Mouse (Mus musculus): ENCODE results near the gene Papss2. TPM values are rescaled to one million over a fixed set of nuclear protein-coding genes. Genes with fewer than 3 reads are reported as not detected.

The Papss2 gene
- total RNA-seq, 2 experiments from 2014 or later, result 14.7 to 15.1 TPM

DNA sequence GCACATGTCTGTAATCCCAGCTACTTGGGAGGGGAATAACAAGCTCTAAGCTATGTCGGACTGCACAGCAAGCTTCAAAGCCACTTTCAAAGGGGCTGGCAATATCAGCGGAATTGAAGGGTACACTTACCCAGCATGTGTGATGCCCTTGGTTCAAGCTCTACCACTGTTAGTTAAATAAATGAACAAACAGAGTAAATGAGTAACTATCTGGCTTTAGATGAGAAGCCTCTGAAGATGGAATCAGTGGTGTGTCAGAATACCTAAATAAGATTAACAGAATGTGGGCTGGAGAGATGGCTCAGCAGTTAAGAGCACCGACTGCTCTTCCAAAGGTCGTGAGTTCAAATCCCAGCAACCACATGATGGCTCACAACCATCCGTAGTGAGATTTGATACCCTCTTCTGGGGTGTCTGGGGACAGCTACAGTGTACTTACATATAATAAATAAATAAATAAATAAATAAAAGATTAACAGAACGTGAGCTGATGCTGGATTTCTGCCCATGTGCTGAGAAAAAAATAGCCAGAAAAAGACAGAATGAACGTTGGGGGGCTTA is 33.1 kb downstream of the Papss2 start:
- no peak overlapping the region for H3K4me3 ChIP-seq
- H3K27ac ChIP-seq, result no peak overlapping the region
- TF ChIP-seq CTCF (conservative IDR thresholded peaks at IDR 0.05), result no peak
- no peak for DNase-seq (ENCODE audit: low spot score in 2 of 2)

DNA sequence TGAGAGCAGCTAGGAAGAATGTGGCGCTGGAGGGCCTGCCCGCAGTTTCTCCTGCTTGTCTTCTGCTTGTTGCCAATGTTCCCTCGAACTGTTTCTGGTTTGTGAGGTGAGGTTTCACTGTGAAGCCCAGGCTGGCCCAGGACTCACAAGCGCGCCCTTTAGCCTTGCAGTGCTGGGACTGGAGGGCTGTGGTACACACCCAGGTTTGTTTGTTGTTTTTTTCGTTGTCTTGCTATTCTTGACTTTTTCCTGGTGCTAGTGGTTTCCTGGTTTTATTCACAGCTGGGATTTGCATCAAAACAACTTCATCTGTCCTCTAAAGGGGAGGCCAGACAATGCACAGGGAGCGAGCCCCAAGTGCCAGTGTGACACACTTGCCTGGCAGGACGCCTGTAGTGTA is 39.3 kb downstream of the Papss2 start:
- no peak overlapping the region for H3K27ac ChIP-seq
- no peak for DNase-seq (ENCODE audit: low spot score in 2 of 2)
- no peak overlapping the region for H3K4me3 ChIP-seq
- no peak for TF ChIP-seq CTCF (conservative IDR thresholded peaks at IDR 0.05)

DNA sequence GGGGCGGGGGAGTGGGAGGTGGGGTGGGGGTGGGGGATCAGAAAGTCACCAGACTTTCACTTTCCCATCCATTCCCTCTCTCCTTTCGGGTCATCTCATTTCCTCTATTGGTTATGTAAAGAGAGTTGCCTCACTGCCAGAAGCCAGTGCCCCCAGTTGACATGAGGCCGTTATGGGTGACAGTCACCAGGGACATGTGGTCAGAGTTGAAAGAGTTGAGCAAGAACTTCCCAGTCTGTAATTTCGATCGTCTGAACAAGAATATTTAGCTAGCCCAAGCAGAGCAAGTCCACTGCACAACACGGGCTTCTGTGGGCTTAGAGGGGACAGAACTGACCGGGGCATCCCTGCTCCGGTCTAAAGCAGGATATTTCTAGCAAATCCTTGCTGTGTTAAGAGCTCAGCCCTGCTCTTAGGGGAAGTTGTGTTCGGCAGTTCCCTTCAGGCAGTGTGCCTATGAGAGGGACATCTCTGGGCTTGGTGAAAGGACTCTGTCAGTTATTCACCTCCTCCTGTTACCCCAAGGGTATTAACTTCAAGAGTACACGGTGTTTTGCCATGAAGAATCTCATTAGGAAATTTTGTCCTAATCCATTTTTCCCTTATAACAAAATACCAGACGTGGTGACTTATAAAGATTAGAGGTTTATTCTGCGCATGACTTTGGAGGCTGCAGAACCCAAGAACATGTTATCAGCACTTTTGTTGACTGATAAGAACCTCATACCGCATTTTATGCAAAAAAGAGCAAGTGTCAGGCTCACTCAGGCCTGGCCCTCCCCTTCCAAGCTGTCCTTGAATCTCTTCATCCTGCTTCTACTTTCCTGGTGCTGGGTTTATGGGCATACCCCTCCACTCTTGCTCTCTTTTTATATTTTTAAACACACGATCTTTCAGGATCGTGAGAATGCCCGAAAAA is 42.0 kb downstream of the Papss2 start:
- Histone ChIP-seq H3K27ac (no peak overlapping the region), H3K4me3 (no peak overlapping the region)
- DNase-seq (ENCODE audit: low spot score in 2 of 2), result no peak
- TF ChIP-seq CTCF (conservative IDR thresholded peaks at IDR 0.05), result no peak

DNA sequence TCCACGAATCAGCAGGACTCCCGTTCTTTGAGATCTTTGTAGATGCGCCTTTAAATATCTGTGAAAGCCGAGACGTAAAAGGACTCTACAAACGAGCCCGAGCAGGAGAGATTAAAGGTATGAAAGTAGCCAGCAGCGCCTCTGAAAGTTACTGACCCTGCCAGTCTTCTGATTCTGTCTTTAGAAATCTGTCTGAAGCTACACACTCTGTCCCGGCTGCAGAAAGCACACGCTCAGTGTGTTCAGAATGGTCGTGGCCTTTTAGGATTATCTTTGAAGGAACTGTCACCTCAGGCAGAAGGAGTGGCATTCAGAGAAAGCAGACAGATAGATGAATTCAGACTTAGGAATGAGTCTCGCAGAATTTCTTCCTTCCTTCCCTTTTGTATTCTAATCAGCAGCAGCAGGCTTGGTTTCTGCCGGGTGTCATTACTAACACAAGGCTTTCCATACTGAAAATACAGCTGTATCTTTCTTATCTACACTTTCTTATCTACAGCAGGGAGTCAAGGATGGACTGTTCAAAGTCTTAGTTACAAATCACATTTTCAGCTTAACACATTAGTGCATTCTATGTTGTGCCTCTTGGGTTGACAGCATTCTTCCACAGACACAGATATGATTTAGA is 42.8 kb downstream of the Papss2 start:
- Histone ChIP-seq H3K27ac (no peak overlapping the region), H3K4me3 (no peak overlapping the region)
- no peak for DNase-seq (ENCODE audit: low spot score in 2 of 2)
- no peak for TF ChIP-seq CTCF (conservative IDR thresholded peaks at IDR 0.05)

DNA sequence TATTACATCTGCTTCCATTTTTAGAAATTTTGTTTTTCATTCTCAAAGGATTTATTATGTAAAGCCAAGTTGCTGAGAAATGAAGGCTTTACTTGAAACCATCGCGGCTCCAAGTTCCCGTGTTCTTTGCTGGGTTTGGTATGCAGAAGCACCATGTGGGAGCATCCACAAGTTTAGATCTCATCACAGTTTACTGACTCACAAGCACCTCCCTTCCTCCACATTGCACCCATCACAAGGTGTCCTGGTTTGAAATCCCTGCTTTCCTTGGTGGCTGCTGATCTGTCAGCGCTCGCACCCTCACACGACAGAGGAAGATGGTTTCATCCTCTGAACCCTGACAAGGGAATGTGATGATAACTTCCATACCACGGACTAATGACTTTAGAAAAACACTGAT is 45.9 kb downstream of the Papss2 start:
- H3K27ac ChIP-seq, result no peak overlapping the region
- no peak overlapping the region for H3K4me3 ChIP-seq
- TF ChIP-seq CTCF (conservative IDR thresholded peaks at IDR 0.05), result no peak
- no peak for DNase-seq (ENCODE audit: low spot score in 2 of 2)

DNA sequence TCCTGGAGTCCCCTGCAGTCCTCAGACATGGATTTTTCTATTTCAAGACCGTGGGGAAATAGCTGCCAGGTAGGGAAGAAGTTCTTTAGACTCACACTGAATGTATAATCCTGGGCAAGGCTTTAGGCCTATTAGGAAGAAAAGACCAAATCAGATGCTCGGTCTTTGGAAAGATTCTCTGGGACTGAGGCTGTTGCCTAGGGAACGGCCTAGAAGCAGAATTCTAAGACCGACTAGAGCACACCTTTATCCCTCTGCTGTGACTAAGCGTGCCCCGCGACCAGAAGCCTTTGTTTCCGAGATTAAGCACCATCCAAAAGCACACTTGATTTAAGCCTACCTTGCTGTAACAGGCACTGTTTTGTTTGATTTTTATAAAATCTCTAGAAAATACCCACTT is 46.4 kb downstream of the Papss2 start:
- no peak overlapping the region for H3K4me3 ChIP-seq
- no peak for TF ChIP-seq CTCF (conservative IDR thresholded peaks at IDR 0.05)
- H3K27ac ChIP-seq, result no peak overlapping the region
- DNase-seq (ENCODE audit: low spot score in 2 of 2), result no peak

DNA sequence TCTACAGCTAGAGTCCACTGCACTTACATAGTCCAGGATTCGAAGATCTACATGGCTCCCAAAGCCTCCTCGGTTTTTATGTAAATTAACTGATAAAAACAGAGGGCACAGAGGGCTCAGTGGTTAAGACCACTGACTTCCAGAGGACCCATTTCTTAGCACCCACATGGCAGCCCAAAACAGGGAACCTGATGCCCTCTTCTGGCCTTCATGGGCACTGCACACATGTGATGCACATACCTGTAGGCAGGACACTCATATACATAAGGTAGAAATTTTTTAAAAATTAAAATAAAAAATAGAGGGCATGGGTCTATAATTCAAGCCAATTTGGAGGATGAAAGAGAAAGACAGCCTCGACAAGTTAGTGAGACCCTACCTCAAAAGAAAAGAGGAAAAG is 48.1 kb downstream of the Papss2 start:
- no peak overlapping the region for H3K4me3 ChIP-seq
- DNase-seq (ENCODE audit: low spot score in 2 of 2), result no peak
- H3K27ac ChIP-seq, result no peak overlapping the region
- peak; percentile 26; the same call in 1 of the 2 replicates for TF ChIP-seq CTCF (conservative IDR thresholded peaks at IDR 0.05)

DNA sequence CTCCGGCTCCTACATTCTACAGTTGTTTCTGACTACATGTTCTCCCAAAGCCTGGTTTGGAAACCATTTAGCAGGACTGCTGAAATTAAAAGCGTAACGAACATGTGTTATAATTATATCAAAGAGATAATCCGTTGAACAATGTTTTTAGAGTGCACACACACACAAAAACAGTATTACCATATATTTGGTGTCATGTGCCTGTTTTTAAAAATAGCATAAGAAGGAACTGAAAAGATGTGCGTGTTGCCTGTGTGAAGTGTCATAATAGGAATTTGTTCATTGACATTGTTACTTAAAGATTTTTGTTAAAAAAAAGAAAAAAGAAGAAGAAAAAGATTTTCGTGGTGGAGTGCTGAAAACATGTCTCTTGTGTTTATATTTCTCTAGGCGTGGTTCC is 50.3 kb downstream of the Papss2 start:
- no peak for DNase-seq (ENCODE audit: low spot score in 2 of 2)
- Histone ChIP-seq H3K27ac (no peak overlapping the region), H3K4me3 (no peak overlapping the region)
- TF ChIP-seq CTCF (conservative IDR thresholded peaks at IDR 0.05), result no peak

DNA sequence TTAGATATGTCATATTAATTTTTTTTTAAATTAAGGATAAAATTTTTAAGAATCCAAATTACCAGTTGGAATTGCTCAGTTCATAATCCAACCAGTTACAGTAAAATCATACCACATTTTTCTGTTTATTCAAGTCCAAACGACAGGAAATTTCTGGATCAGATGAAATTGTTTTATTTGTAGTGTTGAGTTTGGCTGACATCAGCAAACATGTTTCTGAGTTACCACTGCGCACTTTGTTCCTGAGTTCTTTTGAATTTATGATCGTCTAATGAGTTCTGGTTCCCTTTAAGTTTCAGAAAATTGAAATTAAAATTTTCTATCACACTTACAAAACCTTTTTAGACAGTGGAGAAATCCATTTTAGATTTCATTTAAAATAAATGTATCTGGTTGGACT is 50.8 kb downstream of the Papss2 start:
- H3K27ac ChIP-seq, result no peak overlapping the region
- no peak overlapping the region for H3K4me3 ChIP-seq
- TF ChIP-seq CTCF (conservative IDR thresholded peaks at IDR 0.05), result no peak
- no peak for DNase-seq (ENCODE audit: low spot score in 2 of 2)

DNA sequence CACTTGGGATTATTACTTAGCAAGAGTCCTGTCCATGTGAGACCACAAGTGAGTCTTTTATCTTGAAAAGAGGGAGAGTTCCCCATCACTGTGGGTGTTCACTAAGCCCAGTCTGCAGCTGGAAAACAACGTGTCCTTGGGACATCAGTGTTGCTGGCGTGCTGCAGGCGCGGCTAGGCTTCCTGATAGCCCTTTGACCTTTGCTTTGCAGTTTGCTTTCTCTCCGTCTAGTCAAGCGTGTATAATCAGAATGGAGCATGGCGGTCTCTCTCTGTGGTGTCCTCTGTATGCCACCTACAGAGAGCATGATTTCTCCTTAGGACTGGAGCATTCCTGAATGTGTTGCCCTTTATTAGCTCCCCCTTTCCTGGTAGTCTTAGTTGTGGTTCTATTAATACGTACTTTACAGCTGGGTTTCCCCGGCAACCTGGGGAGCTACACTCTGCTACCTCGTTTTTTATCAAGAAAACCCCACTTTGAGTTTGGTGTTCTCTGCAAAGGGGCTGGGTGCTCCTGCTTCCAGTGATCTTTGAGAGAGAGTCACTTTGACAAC is 52.5 kb downstream of the Papss2 start:
- Histone ChIP-seq H3K4me3 (no peak overlapping the region), H3K27ac (peak overlapping the region; percentile 61; the same call in 1 of the 2 replicates)
- DNase-seq (ENCODE audit: low spot score in 2 of 2), result no peak
- no peak for TF ChIP-seq CTCF (conservative IDR thresholded peaks at IDR 0.05)

DNA sequence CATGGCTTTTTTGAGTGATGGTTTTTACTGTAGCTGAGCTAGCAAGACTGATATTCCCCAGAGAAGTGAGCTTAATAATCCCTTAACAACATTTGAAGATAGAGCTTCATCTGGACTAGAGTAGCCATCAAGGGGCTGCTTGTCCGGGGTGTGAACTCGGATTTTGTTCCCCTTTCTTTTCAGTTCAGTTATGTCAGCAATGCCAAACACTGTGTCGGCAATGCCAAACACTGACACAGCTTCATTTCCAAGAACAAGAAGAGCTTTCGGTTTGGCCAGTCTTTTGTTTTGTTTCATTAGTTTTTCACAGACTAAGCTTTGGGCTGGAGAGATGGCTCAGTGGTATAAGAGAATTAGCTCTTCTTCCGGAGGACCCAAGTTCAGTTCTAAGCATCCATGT is 55.5 kb downstream of the Papss2 start:
- TF ChIP-seq CTCF (conservative IDR thresholded peaks at IDR 0.05), result no peak
- Histone ChIP-seq H3K4me3 (no peak overlapping the region), H3K27ac (no peak overlapping the region)
- no peak for DNase-seq (ENCODE audit: low spot score in 2 of 2)

DNA sequence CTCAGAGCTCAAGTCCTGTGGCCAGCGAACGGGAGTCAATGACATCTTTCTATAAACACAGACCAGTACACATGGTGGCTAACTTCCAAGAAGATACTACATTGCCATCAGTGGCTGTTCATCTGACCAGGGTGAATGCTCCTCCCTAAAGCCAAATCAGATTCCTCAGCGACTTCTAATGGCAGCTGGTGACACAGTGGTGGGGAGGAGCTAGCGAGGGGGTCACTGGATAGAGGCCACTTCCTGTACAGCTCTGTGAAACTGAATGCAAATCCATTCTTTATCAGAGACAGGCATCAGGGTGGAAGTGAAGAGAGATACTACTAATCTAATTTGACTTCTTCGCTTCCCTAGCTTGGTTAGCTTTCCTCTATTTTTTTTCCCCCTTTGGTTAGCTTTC is 57.5 kb downstream of the Papss2 start:
- no peak for DNase-seq (ENCODE audit: low spot score in 2 of 2)
- Histone ChIP-seq H3K4me3 (no peak overlapping the region), H3K27ac (no peak overlapping the region)
- TF ChIP-seq CTCF (conservative IDR thresholded peaks at IDR 0.05), result no peak

DNA sequence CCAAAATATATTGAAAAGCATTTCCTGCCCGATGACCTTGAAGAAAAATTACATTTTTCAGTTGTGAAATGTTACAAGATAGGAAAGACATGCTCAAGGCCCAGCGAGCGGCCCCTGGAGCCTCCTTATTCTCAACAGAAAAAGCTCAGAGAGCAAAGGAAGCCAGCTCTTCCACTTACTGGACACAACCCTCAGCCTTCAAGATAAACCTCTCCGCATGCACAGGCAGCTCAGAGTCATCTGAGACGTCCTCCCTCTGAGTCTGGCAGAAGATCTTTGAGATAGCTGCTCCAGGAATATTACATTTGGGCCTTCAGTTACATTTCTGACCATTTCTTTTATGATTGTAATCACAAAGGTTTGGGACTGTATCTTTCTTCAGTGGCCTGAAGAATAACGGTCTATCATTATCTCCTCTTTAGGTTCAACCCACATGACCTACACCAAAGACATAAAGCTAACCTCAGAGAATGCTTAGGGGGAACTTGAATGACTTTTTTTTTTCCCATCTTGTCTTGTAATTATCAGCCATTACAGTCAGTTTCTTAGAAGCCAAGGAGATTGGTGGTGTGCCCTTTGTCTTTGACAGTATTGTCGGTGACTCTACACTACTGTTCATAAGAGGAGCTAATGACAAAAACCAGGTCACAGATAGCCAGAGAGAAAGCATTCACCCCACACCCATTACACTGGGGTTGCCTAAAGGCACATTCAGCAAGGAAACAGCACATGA is 58.2 kb downstream of the Papss2 start:
- TF ChIP-seq CTCF (conservative IDR thresholded peaks at IDR 0.05), result no peak
- Histone ChIP-seq H3K4me3 (no peak overlapping the region), H3K27ac (no peak overlapping the region)
- no peak for DNase-seq (ENCODE audit: low spot score in 2 of 2)

All from layer of hippocampus, adult 2 months (tissue).